Mouse (Mus musculus): ENCODE measurements around the gene Lrrc4. TPM values are rescaled to one million over a fixed set of nuclear protein-coding genes. Genes with fewer than 3 reads are reported as not detected.

Lrrc4 gene
- polyA plus RNA-seq, 1 experiment from 2014 or later, result 0.87 TPM

GRCm38 (mm10) chr6:28635531-28636348 is 195.8 kb downstream of the Lrrc4 start:
- Histone ChIP-seq H3K27ac (no peak overlapping the region), H3K27me3 (no peaks in the 10 kb centered on the region), H3K9me3 (no peaks in the 10 kb centered on the region), H3K36me3 (no peaks in the 10 kb centered on the region), H3K9ac (no peak overlapping the region), H3K4me3 (no peak overlapping the region), H3K4me1 (peaks cover 19% of the 10 kb centered on the region), H3K4me2 (replicated peaks) (no peak overlapping the region)
- no peak for ATAC-seq (ENCODE audit: insufficient number of reproducible peaks, insufficient read depth, low FRiP score, low TSS enrichment)
- whole genome bisulfite sequencing, result 66% methylated on average over 6 of the region's 6 CpGs

DNA sequence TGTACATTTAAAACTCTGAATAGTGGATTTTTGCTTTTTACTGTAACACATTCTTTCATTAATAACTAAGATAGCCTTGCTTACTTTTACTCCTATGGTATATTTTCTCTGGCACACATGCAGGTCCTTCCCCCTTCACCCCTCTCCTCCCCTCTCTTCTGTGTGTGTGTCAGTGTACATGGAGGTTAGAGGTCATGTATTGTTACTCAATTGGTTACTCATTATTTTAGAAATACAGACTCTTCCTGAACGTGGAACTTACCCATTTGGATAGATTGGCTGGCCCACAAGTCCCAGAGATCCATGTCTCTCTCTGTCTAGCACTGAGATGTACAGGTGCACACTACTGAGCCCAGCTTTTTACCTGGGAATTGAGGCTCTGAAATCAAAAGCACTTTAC is 196.5 kb downstream of the Lrrc4 start:
- no peak overlapping the region for H3K9ac ChIP-seq
- H3K4me3 ChIP-seq, result no peak overlapping the region
- WGBS, result 56% methylated on average over 1 of the region's 1 CpGs
- H3K27me3 ChIP-seq, result no peaks in the 10 kb centered on the region
- ATAC-seq (ENCODE audit: insufficient number of reproducible peaks, insufficient read depth, low FRiP score, low TSS enrichment), result no peak
- H3K4me1 ChIP-seq, result peaks cover 19% of the 10 kb centered on the region
- H3K27ac ChIP-seq, result no peak overlapping the region
- no peak overlapping the region for H3K4me2 ChIP-seq (replicated peaks)
- H3K9me3 ChIP-seq, result no peaks in the 10 kb centered on the region
- H3K36me3 ChIP-seq, result no peaks in the 10 kb centered on the region

DNA sequence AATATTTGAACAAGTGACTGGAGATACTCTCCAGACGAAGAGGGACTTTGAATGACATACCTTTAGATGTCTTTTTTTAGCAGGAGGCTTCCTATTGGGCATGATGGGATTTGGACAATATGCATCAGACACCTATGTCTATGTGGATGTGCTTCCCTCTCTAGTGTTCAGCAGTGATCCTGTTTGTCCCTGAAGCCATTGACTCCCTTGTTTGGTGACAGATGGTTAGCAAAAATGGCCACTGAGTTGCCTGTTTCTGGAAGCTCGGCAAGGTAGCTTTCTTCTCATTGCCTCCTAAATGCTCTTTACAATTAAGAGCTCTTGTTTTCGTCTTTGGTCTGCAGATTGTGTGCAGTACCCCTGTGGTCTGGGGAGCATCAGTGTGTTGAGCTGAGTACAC is 197.9 kb downstream of the Lrrc4 start:
- H3K27me3 ChIP-seq, result no peaks in the 10 kb centered on the region
- no peak overlapping the region for H3K27ac ChIP-seq
- H3K36me3 ChIP-seq, result no peaks in the 10 kb centered on the region
- 71% methylated on average over 3 of the region's 3 CpGs for WGBS
- no peak for ATAC-seq (ENCODE audit: insufficient number of reproducible peaks, insufficient read depth, low FRiP score, low TSS enrichment)
- H3K9ac ChIP-seq, result no peak overlapping the region
- no peak overlapping the region for H3K4me3 ChIP-seq
- H3K9me3 ChIP-seq, result no peaks in the 10 kb centered on the region
- H3K4me2 ChIP-seq (replicated peaks), result no peak overlapping the region
- peaks cover 19% of the 10 kb centered on the region for H3K4me1 ChIP-seq

DNA sequence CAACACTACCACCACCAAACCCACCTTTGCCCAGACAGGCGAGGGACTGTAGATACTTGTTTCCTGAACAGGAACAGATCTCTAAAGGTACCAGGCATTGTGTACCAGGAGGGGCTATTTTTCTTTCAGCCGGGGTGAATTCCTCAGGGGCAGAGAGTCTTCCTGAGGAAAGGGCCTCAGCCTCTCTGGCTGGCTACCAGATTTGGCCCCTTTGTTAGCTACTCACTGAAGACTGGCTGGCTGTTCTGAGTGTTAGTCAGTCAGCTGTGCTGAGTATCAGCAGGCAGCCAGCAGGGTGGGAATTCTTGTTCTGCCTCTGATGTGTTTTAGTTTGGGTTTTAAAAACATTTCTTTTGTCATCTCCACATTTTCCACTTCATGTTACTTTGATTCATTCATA is 198.4 kb downstream of the Lrrc4 start:
- Histone ChIP-seq H3K9me3 (no peaks in the 10 kb centered on the region), H3K4me2 (replicated peaks) (no peak overlapping the region), H3K9ac (no peak overlapping the region), H3K36me3 (no peaks in the 10 kb centered on the region), H3K27ac (no peak overlapping the region), H3K4me3 (no peak overlapping the region), H3K4me1 (peaks cover 19% of the 10 kb centered on the region), H3K27me3 (no peaks in the 10 kb centered on the region)
- 44% methylated on average over 2 of the region's 2 CpGs for WGBS
- no peak for ATAC-seq (ENCODE audit: insufficient number of reproducible peaks, insufficient read depth, low FRiP score, low TSS enrichment)

GRCm38 (mm10) chr6:28630926-28631325 is 200.6 kb downstream of the Lrrc4 start:
- no peak overlapping the region for H3K4me2 ChIP-seq (replicated peaks)
- H3K9me3 ChIP-seq, result no peaks in the 10 kb centered on the region
- H3K36me3 ChIP-seq, result 0 out of 2 replicates have a peak, but pooled peaks cover 3% of the 10 kb centered on the region
- no peaks in the 10 kb centered on the region for H3K27me3 ChIP-seq
- WGBS, result 84% methylated on average over 2 of the region's 2 CpGs
- no peak overlapping the region for H3K27ac ChIP-seq
- no peak overlapping the region for H3K4me3 ChIP-seq
- peaks cover 15% of the 10 kb centered on the region for H3K4me1 ChIP-seq
- no peak for ATAC-seq (ENCODE audit: insufficient number of reproducible peaks, insufficient read depth, low FRiP score, low TSS enrichment)
- no peak overlapping the region for H3K9ac ChIP-seq

- WGBS, result 73% methylated on average over 2 of the region's 2 CpGs
- Histone ChIP-seq H3K9me3 (no peaks in the 10 kb centered on the region), H3K4me2 (replicated peaks) (no peak overlapping the region), H3K9ac (no peak overlapping the region), H3K27ac (no peak overlapping the region), H3K36me3 (0 out of 2 replicates have a peak, but pooled peaks cover 3% of the 10 kb centered on the region), H3K27me3 (no peaks in the 10 kb centered on the region), H3K4me3 (no peak overlapping the region), H3K4me1 (peaks cover 6% of the 10 kb centered on the region; the same call in 1 of the 2 replicates)
- ATAC-seq (ENCODE audit: insufficient number of reproducible peaks, insufficient read depth, low FRiP score, low TSS enrichment), result no peak
Observed at GRCm38 (mm10) chr6:28629866-28630265, 201.7 kb downstream of the Lrrc4 start.

DNA sequence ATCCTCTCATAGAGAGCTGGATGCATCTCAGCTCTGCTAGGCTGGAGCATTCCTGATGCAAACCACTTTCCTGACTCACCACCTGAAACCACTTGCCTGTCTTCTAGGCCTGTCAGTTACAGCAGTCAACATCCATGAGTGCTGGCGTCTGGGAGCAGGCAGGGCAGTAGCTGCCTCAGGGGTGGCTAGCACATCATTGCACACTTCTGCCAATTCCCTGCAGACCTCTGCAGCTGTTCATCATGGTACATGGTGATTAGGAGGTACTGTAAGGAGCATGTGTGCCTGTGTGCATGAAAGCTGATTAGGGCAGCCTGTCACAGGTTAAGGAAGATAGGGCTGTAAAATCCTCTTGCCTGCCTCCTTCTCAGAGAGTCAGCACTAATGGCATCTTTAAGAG is 203.1 kb downstream of the Lrrc4 start:
- Histone ChIP-seq H3K4me2 (replicated peaks) (no peak overlapping the region), H3K4me1 (peaks cover 6% of the 10 kb centered on the region; the same call in 1 of the 2 replicates), H3K27ac (no peak overlapping the region), H3K9ac (no peak overlapping the region), H3K36me3 (0 out of 2 replicates have a peak, but pooled peaks cover 3% of the 10 kb centered on the region), H3K4me3 (no peak overlapping the region), H3K27me3 (no peaks in the 10 kb centered on the region), H3K9me3 (no peaks in the 10 kb centered on the region)
- WGBS, result 42% methylated on average over 1 of the region's 1 CpGs
- no peak for ATAC-seq (ENCODE audit: insufficient number of reproducible peaks, insufficient read depth, low FRiP score, low TSS enrichment)

DNA sequence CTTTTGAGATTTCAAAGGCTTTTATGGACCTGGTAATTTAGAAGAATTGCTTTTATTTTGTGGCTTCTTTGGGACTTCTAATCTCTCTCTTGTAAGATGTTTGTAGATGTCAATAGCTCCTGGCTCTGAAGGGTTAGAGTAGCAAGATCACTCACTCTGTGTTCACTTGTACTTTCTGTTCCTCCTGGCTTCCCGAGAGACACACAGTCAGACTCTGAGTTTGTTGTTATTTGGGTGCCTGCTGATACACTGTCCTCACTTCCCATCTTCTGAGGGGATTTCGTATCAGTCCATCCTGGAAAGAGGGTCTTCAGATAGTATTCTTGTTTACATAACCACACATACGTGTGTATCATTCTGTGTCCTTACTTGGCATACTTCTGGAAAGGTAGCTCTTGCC is 208.6 kb downstream of the Lrrc4 start:
- Histone ChIP-seq H3K27me3 (no peaks in the 10 kb centered on the region), H3K9me3 (no peaks in the 10 kb centered on the region), H3K36me3 (0 out of 2 replicates have a peak, but pooled peaks cover 3% of the 10 kb centered on the region), H3K9ac (no peak overlapping the region), H3K4me3 (no peak overlapping the region), H3K4me2 (replicated peaks) (no peak overlapping the region), H3K4me1 (peaks cover 16% of the 10 kb centered on the region), H3K27ac (no peak overlapping the region)
- no peak for ATAC-seq (ENCODE audit: insufficient number of reproducible peaks, insufficient read depth, low FRiP score, low TSS enrichment)
- 79% methylated on average over 3 of the region's 3 CpGs for WGBS

DNA sequence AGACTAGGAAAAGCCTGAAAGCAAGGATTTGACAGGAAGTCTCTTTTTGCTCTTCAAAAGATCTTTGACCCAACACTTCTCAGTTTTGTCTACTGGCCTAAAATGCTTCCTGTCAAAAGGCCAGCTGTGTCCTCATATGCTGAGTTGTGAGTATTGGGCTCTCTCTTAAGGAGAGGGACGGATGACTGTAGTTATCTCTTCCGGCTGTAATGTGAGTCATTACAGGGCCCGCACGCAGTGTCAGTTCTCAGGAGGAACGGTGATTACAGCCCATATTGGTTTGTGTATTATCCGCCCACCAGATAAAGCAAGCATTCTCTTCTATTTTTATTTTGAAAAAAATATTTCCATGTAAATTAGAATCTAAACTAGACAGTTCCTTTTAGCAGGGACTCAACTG is 209.0 kb downstream of the Lrrc4 start:
- Histone ChIP-seq H3K4me2 (replicated peaks) (no peak overlapping the region), H3K27ac (no peak overlapping the region), H3K36me3 (0 out of 2 replicates have a peak, but pooled peaks cover 3% of the 10 kb centered on the region), H3K4me1 (peaks cover 17% of the 10 kb centered on the region), H3K9ac (no peak overlapping the region), H3K4me3 (no peak overlapping the region), H3K27me3 (no peaks in the 10 kb centered on the region), H3K9me3 (no peaks in the 10 kb centered on the region)
- 72% methylated on average over 6 of the region's 6 CpGs for WGBS
- ATAC-seq (ENCODE audit: insufficient number of reproducible peaks, insufficient read depth, low FRiP score, low TSS enrichment), result no peak

- no peak for ATAC-seq (ENCODE audit: insufficient number of reproducible peaks, insufficient read depth, low FRiP score, low TSS enrichment)
- WGBS, result 87% methylated on average over 5 of the region's 5 CpGs
- peaks cover 17% of the 10 kb centered on the region for H3K4me1 ChIP-seq
- H3K4me3 ChIP-seq, result no peak overlapping the region
- no peak overlapping the region for H3K27ac ChIP-seq
- no peaks in the 10 kb centered on the region for H3K27me3 ChIP-seq
- H3K9ac ChIP-seq, result no peak overlapping the region
- H3K36me3 ChIP-seq, result 0 out of 2 replicates have a peak, but pooled peaks cover 3% of the 10 kb centered on the region
- H3K4me2 ChIP-seq (replicated peaks), result no peak overlapping the region
- no peaks in the 10 kb centered on the region for H3K9me3 ChIP-seq
Observed at GRCm38 (mm10) chr6:28621961-28622360, 209.6 kb downstream of the Lrrc4 start.

- Histone ChIP-seq H3K27me3 (no peaks in the 10 kb centered on the region), H3K9me3 (no peaks in the 10 kb centered on the region), H3K36me3 (0 out of 2 replicates have a peak, but pooled peaks cover 3% of the 10 kb centered on the region), H3K4me3 (no peak overlapping the region), H3K4me2 (replicated peaks) (no peak overlapping the region), H3K27ac (no peak overlapping the region), H3K4me1 (peaks cover 17% of the 10 kb centered on the region), H3K9ac (no peak overlapping the region)
- ATAC-seq (ENCODE audit: insufficient number of reproducible peaks, insufficient read depth, low FRiP score, low TSS enrichment), result no peak
- 85% methylated on average over 4 of the region's 4 CpGs for WGBS
Observed at GRCm38 (mm10) chr6:28621431-28621830, 210.1 kb downstream of the Lrrc4 start.

GRCm38 (mm10) chr6:28618751-28619153 is 212.8 kb downstream of the Lrrc4 start:
- Histone ChIP-seq H3K4me1 (peaks cover 17% of the 10 kb centered on the region), H3K4me2 (replicated peaks) (no peak overlapping the region), H3K27me3 (no peaks in the 10 kb centered on the region), H3K9ac (no peak overlapping the region), H3K36me3 (no peaks in the 10 kb centered on the region), H3K27ac (no peak overlapping the region), H3K4me3 (no peak overlapping the region), H3K9me3 (no peaks in the 10 kb centered on the region)
- 48% methylated on average over 7 of the region's 7 CpGs for WGBS
- ATAC-seq (ENCODE audit: insufficient number of reproducible peaks, insufficient read depth, low FRiP score, low TSS enrichment), result 0 out of 2 replicates have a peak, but pooled peaks have one; percentile 41

Measured in embryonic facial prominence, embryonic 12.5 days (tissue).